Mouse (Mus musculus) lung, adult 2 months (tissue): ENCODE measurements at regions not wholly inside any gene's neighbourhood (a gene's known extent, or its start where the extent isn't known, plus 50 kb on each side); places are given as distances from the start of the nearest gene placed in this dataset.

Experiments used
- CTCF ChIP-seq: fragments of 200-500 bp; IDR thresholded peaks from 2 replicates; pipeline ENCODE4 v1.5.1; 2011; ENCODE audit warnings: mild to moderate bottlenecking, low read length, control low read depth; ENCODE audit not compliant: insufficient read depth
- POLR2A ChIP-seq: fragments of 200-500 bp; IDR thresholded peaks from 2 replicates; pipeline ENCODE4 v1.6.1; 2011; ENCODE audit warnings: low read depth, mild to moderate bottlenecking, control low read depth, low read length, borderline replicate concordance; ENCODE audit errors: extremely low read depth

DNA sequence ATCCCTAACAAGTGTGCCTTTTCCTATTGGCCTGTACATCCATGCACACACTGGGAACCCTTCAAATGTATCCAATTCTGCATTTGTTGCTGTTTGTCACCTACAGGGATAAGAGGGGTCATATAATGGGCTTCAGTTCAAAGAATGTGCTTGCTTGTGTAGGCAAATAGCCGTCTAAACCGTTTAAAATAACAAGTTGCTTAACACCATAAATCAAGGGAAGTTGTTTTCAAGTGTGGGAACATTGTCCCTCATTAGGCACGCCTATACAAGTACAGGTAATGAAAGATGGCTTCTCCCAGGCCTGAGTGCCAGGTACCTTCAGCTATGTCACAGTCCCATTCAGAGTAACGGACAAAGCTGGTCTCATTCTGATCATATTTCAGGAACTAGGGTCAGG, 72.0 kb upstream of the Foxn3 start:
- TF ChIP-seq CTCF (no peak), POLR2A (no peak)
